In genomic region chr12:54665526-54665925, GRCm38 (mm10) we compare ENCODE assay signal across 33 mouse cellular contexts.
"Had no signal": no experiment of that assay in that cellular context is flagged by ENCODE, and none has a peak within 500 bp of the region (broad histone marks: within the 10 kb centered on the region; RNA-seq: fewer than 3 reads in every experiment).

No protein-coding gene starts in this region.

- H3K27me3 ChIP-seq: limb, embryonic 12.5 days; limb, embryonic 13.5 days; limb, embryonic 15.5 days; liver, embryonic 12.5 days; liver, embryonic 13.5 days; liver, embryonic 15.5 days; lung, embryonic 15.5 days; megakaryocyte, embryonic 14.5 days; midbrain, embryonic 12.5 days; midbrain, embryonic 13.5 days; midbrain, embryonic 15.5 days; neural tube, embryonic 12.5 days; neural tube, embryonic 13.5 days had no signal

- DNase-seq: left cerebral cortex, postnatal 4 days; liver; liver, embryonic 13.5 days; liver, postnatal 0 days; lung, adult 18-20 months; lung, adult 2 months; lung, embryonic 14.5 days; lung, postnatal 10 days; lung, postnatal 14 days; lung, postnatal 36 days; lung, postnatal 4 days; midbrain, embryonic 14.5 days had no signal

- H3K4me2 ChIP-seq: limb, embryonic 12.5 days; limb, embryonic 13.5 days; limb, embryonic 15.5 days; liver, embryonic 11.5 days; liver, embryonic 12.5 days; liver, embryonic 13.5 days; liver, embryonic 15.5 days; lung, embryonic 14.5 days; lung, embryonic 15.5 days; midbrain, embryonic 11.5 days; midbrain, embryonic 12.5 days; midbrain, embryonic 13.5 days; midbrain, embryonic 15.5 days; neural tube, embryonic 12.5 days; neural tube, embryonic 13.5 days had no signal

- H3K27ac ChIP-seq: limb, embryonic 10.5 days; limb, embryonic 12.5 days; limb, embryonic 13.5 days; limb, embryonic 15.5 days; liver, embryonic 12.5 days; liver, embryonic 13.5 days; liver, embryonic 14.5 days; liver, embryonic 15.5 days; lung, embryonic 15.5 days; macrophage; midbrain, embryonic 10.5 days; midbrain, embryonic 12.5 days; midbrain, embryonic 13.5 days; midbrain, embryonic 15.5 days; neural tube, embryonic 12.5 days; neural tube, embryonic 13.5 days had no signal

- H3K9ac ChIP-seq: limb, embryonic 12.5 days; limb, embryonic 13.5 days; limb, embryonic 15.5 days; liver, embryonic 12.5 days; liver, embryonic 13.5 days; liver, embryonic 14.5 days; liver, embryonic 15.5 days; liver, postnatal 0 days; lung, embryonic 14.5 days; lung, embryonic 15.5 days; midbrain, embryonic 12.5 days; midbrain, embryonic 13.5 days; midbrain, embryonic 15.5 days; neural tube, embryonic 12.5 days; neural tube, embryonic 13.5 days had no signal

- H3K4me3 ChIP-seq: limb, embryonic 10.5 days; limb, embryonic 12.5 days; limb, embryonic 13.5 days; limb, embryonic 15.5 days; liver, embryonic 12.5 days; liver, embryonic 13.5 days; liver, embryonic 15.5 days; lung, embryonic 15.5 days; megakaryocyte, embryonic 14.5 days; midbrain, embryonic 10.5 days; midbrain, embryonic 12.5 days; midbrain, embryonic 13.5 days; midbrain, embryonic 15.5 days; myocyte; neural tube, embryonic 12.5 days; neural tube, embryonic 13.5 days had no signal

- H3K9me3 ChIP-seq: limb, embryonic 10.5 days; limb, embryonic 12.5 days; limb, embryonic 13.5 days; limb, embryonic 15.5 days; liver, embryonic 12.5 days; liver, embryonic 13.5 days; liver, embryonic 15.5 days; lung, embryonic 15.5 days; megakaryocyte, embryonic 14.5 days; midbrain, embryonic 10.5 days; midbrain, embryonic 12.5 days; midbrain, embryonic 13.5 days; midbrain, embryonic 15.5 days; neural tube, embryonic 12.5 days; neural tube, embryonic 13.5 days had no signal

- H3K4me1 ChIP-seq: limb, embryonic 10.5 days; limb, embryonic 12.5 days; limb, embryonic 13.5 days; limb, embryonic 15.5 days; liver, embryonic 12.5 days; liver, embryonic 13.5 days; lung, embryonic 15.5 days; megakaryocyte, embryonic 14.5 days; midbrain, embryonic 10.5 days; midbrain, embryonic 12.5 days; midbrain, embryonic 13.5 days; midbrain, embryonic 15.5 days; neural tube, embryonic 12.5 days; neural tube, embryonic 13.5 days had no signal

- ATAC-seq: liver, embryonic 12.5 days; liver, postnatal 0 days; lung, postnatal 0 days; midbrain, embryonic 13.5 days; midbrain, embryonic 15.5 days; midbrain, embryonic 16.5 days had no signal

- H3K36me3 ChIP-seq: liver, embryonic 13.5 days; lung, embryonic 15.5 days; midbrain, embryonic 12.5 days had no signal
